Mouse (Mus musculus) liver, embryonic 15.5 days (tissue): Measurements from ENCODE around the gene Efna2. TPM values are rescaled to one million over a fixed set of nuclear protein-coding genes. Genes with fewer than 3 reads are reported as not detected.

Experiments
- ATAC-seq: fragments of 200-750 bp; cut with Nextera tagmentation; 2 replicates; pipeline ENCODE4 v1.8.0; 2017; ENCODE audit warnings: moderate number of reproducible peaks, mild to moderate bottlenecking, moderate library complexity; ENCODE audit not compliant: insufficient read depth
- H3K27ac ChIP-seq: fragments of 300-500 bp; sonication (generic); replicated peaks from 2 replicates; pipeline ENCODE4 v1.5.1; 2015; ENCODE audit warnings: mild to moderate bottlenecking, inconsistent platforms
- H3K27me3 ChIP-seq: fragments of 300-500 bp; sonication (generic); 2 replicates; pipeline ENCODE4 v1.6.1; 2015; ENCODE audit warnings: mild to moderate bottlenecking, inconsistent platforms
- H3K36me3 ChIP-seq: fragments of 300-500 bp; sonication (generic); replicated peaks from 2 replicates; pipeline ENCODE4 v1.6.1; 2015; ENCODE audit warnings: moderate library complexity, mild to moderate bottlenecking, inconsistent platforms
- H3K4me1 ChIP-seq: fragments of 300-500 bp; sonication (generic); replicated peaks from 2 replicates; pipeline ENCODE4 v1.6.1; 2015; ENCODE audit warnings: inconsistent platforms
- H3K4me2 ChIP-seq: fragments of 300-500 bp; sonication (generic); 2 replicates; pipeline ENCODE4 v1.6.1; 2015; ENCODE audit warnings: moderate library complexity, mild to moderate bottlenecking, inconsistent platforms
- H3K4me3 ChIP-seq: fragments of 300-500 bp; sonication (generic); replicated peaks from 2 replicates; pipeline ENCODE4 v1.5.1; 2015; ENCODE audit warnings: mild to moderate bottlenecking, inconsistent platforms
- H3K9ac ChIP-seq: fragments of 300-500 bp; sonication (generic); 2 replicates; pipeline ENCODE4 v1.6.1; 2015; ENCODE audit warnings: moderate library complexity, mild to moderate bottlenecking, inconsistent platforms
- H3K9me3 ChIP-seq: fragments of 300-500 bp; sonication (generic); replicated peaks from 2 replicates; pipeline ENCODE4 v1.6.1; 2016; ENCODE audit warnings: inconsistent platforms
- WGBS: fragments of 180-500 bp; shearing (Covaris S2); methylation state at CpG from one replicate; pipeline ENCODE4 v1.1.7; 2015; ENCODE audit warnings: mixed read lengths; ENCODE audit not compliant: insufficient replicate concordance; 5-methylcytosine and 5-hydroxymethylcytosine counted together
- polyA plus RNA-seq: library from polyadenylated mRNA; unstranded; fragments of >200 nt; fragmentation: Nextera tagmentation; extraction: Ambion mirVana; gene quantifications from 2 replicates; pipeline ENCODE4 v1.2.1, GENCODE M21; 2015

Efna2 gene
- polyA plus RNA-seq, 1 experiment from 2014 or later = 0.61 TPM

GRCm38 (mm10) chr10:80180288-80180687 is 1.0 kb downstream of the Efna2 start:
- Histone ChIP-seq H3K36me3 (no peaks in the 10 kb centered on the region), H3K9ac (no peak overlapping the region), H3K27ac (no peak overlapping the region), H3K4me1 (peaks cover 20% of the 10 kb centered on the region), H3K4me3 (no peak overlapping the region), H3K4me2 (peak overlapping the region; percentile 72; the same call in 1 of the 2 replicates), H3K27me3 (peaks cover 81% of the 10 kb centered on the region), H3K9me3 (no peaks in the 10 kb centered on the region)
- 47% methylated on average over 6 of the region's 6 CpGs for WGBS
- no peak for ATAC-seq

GRCm38 (mm10) chr10:80180823-80181222 is 1.5 kb downstream of the Efna2 start:
- no peaks in the 10 kb centered on the region for H3K36me3 ChIP-seq
- H3K4me1 ChIP-seq = peaks cover 14% of the 10 kb centered on the region
- peaks cover 86% of the 10 kb centered on the region for H3K27me3 ChIP-seq
- no peaks in the 10 kb centered on the region for H3K9me3 ChIP-seq
- no peak overlapping the region for H3K9ac ChIP-seq
- H3K27ac ChIP-seq = no peak overlapping the region
- H3K4me2 ChIP-seq = no peak overlapping the region
- no peak overlapping the region for H3K4me3 ChIP-seq
- ATAC-seq = no peak
- WGBS = 50% methylated on average over 5 of the region's 5 CpGs

GRCm38 (mm10) chr10:80182547-80182946 is 3.3 kb downstream of the Efna2 start:
- 67% methylated on average over 7 of the region's 7 CpGs for WGBS
- ATAC-seq = no peak
- H3K4me3 ChIP-seq = no peak overlapping the region
- H3K9me3 ChIP-seq = no peaks in the 10 kb centered on the region
- H3K27ac ChIP-seq = no peak overlapping the region
- H3K27me3 ChIP-seq = peaks cover 98% of the 10 kb centered on the region
- H3K9ac ChIP-seq = no peak overlapping the region
- no peak overlapping the region for H3K4me2 ChIP-seq
- H3K4me1 ChIP-seq = peaks cover 12% of the 10 kb centered on the region
- no peaks in the 10 kb centered on the region for H3K36me3 ChIP-seq

GRCm38 (mm10) chr10:80186649-80187048 is 7.4 kb downstream of the Efna2 start:
- ATAC-seq = no peak
- no peak overlapping the region for H3K4me3 ChIP-seq

GRCm38 (mm10) chr10:80187739-80188138 is 8.5 kb downstream of the Efna2 start:
- H3K9me3 ChIP-seq = no peaks in the 10 kb centered on the region
- no peak overlapping the region for H3K9ac ChIP-seq
- H3K36me3 ChIP-seq = no peaks in the 10 kb centered on the region
- 75% methylated on average over 10 of the region's 10 CpGs for WGBS
- H3K27ac ChIP-seq = no peak overlapping the region
- ATAC-seq = no peak
- no peak overlapping the region for H3K4me3 ChIP-seq
- H3K4me2 ChIP-seq = no peak overlapping the region
- H3K4me1 ChIP-seq = peaks cover 14% of the 10 kb centered on the region; the same call in 1 of the 2 replicates
- H3K27me3 ChIP-seq = peaks cover 98% of the 10 kb centered on the region

More at GRCm38 (mm10) chr10:80186649-80187048, 7.4 kb downstream of the Efna2 start:
- peaks cover 14% of the 10 kb centered on the region; the same call in 1 of the 2 replicates for H3K4me1 ChIP-seq
- no peak overlapping the region for H3K27ac ChIP-seq
- H3K9ac ChIP-seq = no peak overlapping the region
- H3K9me3 ChIP-seq = no peaks in the 10 kb centered on the region
- no peaks in the 10 kb centered on the region for H3K36me3 ChIP-seq
- WGBS = 22% methylated on average over 27 of the region's 27 CpGs
- H3K27me3 ChIP-seq = peaks cover 98% of the 10 kb centered on the region
- H3K4me2 ChIP-seq = no peak overlapping the region

- ATAC-seq = no peak
- no peaks in the 10 kb centered on the region for H3K36me3 ChIP-seq
- H3K27me3 ChIP-seq = peaks cover 98% of the 10 kb centered on the region
- H3K9me3 ChIP-seq = no peaks in the 10 kb centered on the region
- H3K9ac ChIP-seq = no peak overlapping the region
- no peak overlapping the region for H3K4me3 ChIP-seq
- H3K27ac ChIP-seq = no peak overlapping the region
- 62% methylated on average over 15 of the region's 15 CpGs for WGBS
- H3K4me2 ChIP-seq = no peak overlapping the region
- H3K4me1 ChIP-seq = peaks cover 14% of the 10 kb centered on the region; the same call in 1 of the 2 replicates
Observed at GRCm38 (mm10) chr10:80188453-80189024, 9.3 kb downstream of the Efna2 start.

GRCm38 (mm10) chr10:80189999-80190398 is 10.7 kb downstream of the Efna2 start:
- no peak overlapping the region for H3K9ac ChIP-seq
- peak overlapping the region; percentile 33 for H3K4me3 ChIP-seq
- no peak overlapping the region for H3K27ac ChIP-seq
- no peaks in the 10 kb centered on the region for H3K36me3 ChIP-seq
- no peak for ATAC-seq
- peaks cover 14% of the 10 kb centered on the region; the same call in 1 of the 2 replicates for H3K4me1 ChIP-seq
- H3K4me2 ChIP-seq = peak overlapping the region; percentile 56
- WGBS = 5% methylated on average over 21 of the region's 21 CpGs
- no peaks in the 10 kb centered on the region for H3K9me3 ChIP-seq
- peaks cover 98% of the 10 kb centered on the region for H3K27me3 ChIP-seq

GRCm38 (mm10) chr10:80190491-80191051 is 11.3 kb downstream of the Efna2 start:
- WGBS = under 1% methylated on average over 48 of the region's 48 CpGs
- H3K9me3 ChIP-seq = no peaks in the 10 kb centered on the region
- no peak overlapping the region for H3K9ac ChIP-seq
- peak overlapping the region; percentile 33 for H3K4me3 ChIP-seq
- no peak overlapping the region for H3K27ac ChIP-seq
- H3K4me2 ChIP-seq = peak overlapping the region; percentile 56
- H3K4me1 ChIP-seq = peaks cover 14% of the 10 kb centered on the region; the same call in 1 of the 2 replicates
- H3K36me3 ChIP-seq = no peaks in the 10 kb centered on the region
- H3K27me3 ChIP-seq = peaks cover 92% of the 10 kb centered on the region
- no peak for ATAC-seq

GRCm38 (mm10) chr10:80193976-80194375 is 14.7 kb downstream of the Efna2 start:
- Histone ChIP-seq H3K4me2 (no peak overlapping the region), H3K9ac (no peak overlapping the region), H3K36me3 (no peaks in the 10 kb centered on the region), H3K4me3 (no peak overlapping the region), H3K27me3 (peaks cover 62% of the 10 kb centered on the region), H3K9me3 (no peaks in the 10 kb centered on the region), H3K27ac (no peak overlapping the region), H3K4me1 (peaks cover 14% of the 10 kb centered on the region; the same call in 1 of the 2 replicates)
- no peak for ATAC-seq
- WGBS = 53% methylated on average over 6 of the region's 6 CpGs

GRCm38 (mm10) chr10:80194441-80194840 is 15.2 kb downstream of the Efna2 start:
- ATAC-seq = no peak
- Histone ChIP-seq H3K27me3 (peaks cover 57% of the 10 kb centered on the region), H3K4me1 (peaks cover 14% of the 10 kb centered on the region; the same call in 1 of the 2 replicates), H3K4me3 (no peak overlapping the region), H3K4me2 (no peak overlapping the region), H3K9me3 (no peaks in the 10 kb centered on the region), H3K27ac (no peak overlapping the region), H3K9ac (no peak overlapping the region), H3K36me3 (no peaks in the 10 kb centered on the region)
- 57% methylated on average over 8 of the region's 8 CpGs for WGBS

GRCm38 (mm10) chr10:80196167-80196566 is 16.9 kb downstream of the Efna2 start:
- no peaks in the 10 kb centered on the region for H3K36me3 ChIP-seq
- H3K4me1 ChIP-seq = no peaks in the 10 kb centered on the region
- no peak overlapping the region for H3K9ac ChIP-seq
- H3K27me3 ChIP-seq = peaks cover 46% of the 10 kb centered on the region
- no peak overlapping the region for H3K4me2 ChIP-seq
- ATAC-seq = no peak
- 81% methylated on average over 1 of the region's 1 CpGs for WGBS
- no peak overlapping the region for H3K4me3 ChIP-seq
- H3K9me3 ChIP-seq = no peaks in the 10 kb centered on the region
- H3K27ac ChIP-seq = no peak overlapping the region
